Mouse (Mus musculus): Measurements from ENCODE around the gene Gm21981. TPM values are rescaled to one million over a fixed set of nuclear protein-coding genes. Genes with fewer than 3 reads are reported as not detected.
A peak's percentile ranks its signal among the peaks of the same experiment; 100 is the strongest.

Gm21981 gene
- total RNA-seq, 2 experiments from 2014 or later: 1.1 to 1.5 TPM

DNA sequence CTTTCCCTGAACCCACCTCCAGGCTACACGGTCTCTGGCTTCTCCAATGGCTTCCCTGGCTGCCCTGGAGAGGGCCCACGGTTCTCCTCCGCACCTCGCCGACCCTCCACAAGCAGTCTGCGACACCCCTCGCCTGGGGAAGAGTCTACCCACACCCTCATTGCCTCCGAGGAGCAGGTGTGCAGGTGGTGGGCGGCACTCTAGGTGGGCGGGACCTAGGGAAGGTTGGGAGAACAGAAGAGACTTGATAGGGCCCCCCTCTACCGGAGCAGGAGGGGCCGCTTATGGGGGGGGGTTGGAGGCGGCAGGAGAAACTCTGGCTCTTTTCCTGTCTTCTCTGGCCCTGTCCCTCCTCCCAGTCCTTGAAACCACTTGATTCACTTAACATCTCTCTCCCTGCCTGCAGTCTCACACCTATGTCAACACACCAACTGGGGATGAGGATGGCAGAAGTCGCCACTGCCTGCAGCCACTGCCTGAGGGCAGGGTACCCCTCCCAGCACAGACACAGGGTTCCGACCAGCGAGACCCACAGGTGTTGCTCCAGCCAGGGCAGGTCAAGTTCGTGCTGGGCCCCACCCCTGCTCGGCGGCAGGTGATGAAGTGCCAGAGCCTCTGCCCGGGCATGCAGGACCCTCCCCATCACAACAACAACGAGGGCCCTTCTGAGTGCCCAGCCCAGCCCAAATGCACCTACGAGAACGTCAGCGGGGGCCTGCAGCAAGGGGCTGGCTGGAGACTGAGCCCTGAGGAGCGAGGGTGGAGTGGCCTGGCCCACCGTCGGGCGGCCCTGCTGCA is 8.5 kb upstream of the Gm21981 start:
- DNase-seq: no peak

DNA sequence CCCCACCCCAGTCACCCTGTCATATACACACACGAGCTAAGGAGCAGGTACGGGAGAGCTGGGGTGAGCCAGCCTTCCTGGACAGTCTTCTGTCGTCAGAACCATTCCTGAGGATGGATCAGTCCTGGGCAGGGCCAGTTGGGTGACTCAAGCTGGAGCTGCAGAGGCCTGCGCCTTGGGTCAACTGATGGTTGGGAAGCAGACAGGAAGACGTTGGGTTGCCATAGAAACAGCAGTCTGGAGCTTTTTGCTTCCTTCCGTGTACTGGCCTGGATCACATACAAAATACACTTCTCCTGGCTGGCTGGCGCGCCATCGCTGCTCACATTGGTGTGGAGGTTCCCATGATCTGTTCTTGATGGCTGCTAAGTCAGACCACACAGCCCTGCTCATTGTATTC is 7.5 kb upstream of the Gm21981 start:
- no peak for DNase-seq

- no peak for DNase-seq
Measured at GRCm38 (mm10) chr17:47699055-47699454, 4.8 kb upstream of the Gm21981 start.

DNA sequence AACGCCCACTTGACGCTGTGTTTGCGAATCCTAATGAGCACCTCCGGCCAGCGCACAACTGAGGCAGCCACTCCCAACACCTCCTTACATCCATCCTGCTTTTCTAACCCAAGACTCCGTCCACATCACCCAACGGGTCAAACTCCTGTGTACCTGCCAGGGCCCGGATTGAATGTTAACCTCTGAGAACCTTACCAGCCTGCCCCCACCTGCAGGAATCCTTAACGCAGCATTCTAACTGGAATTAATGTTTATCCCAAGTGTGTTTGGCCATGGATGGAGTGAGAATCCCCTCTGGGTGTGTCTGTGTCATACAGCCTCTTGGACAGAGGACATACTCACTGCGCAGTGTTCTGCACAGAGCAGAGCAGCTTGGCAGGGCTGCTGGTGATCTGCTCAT is 3.9 kb upstream of the Gm21981 start:
- no peak for DNase-seq

- DNase-seq: no peak
Measured at GRCm38 (mm10) chr17:47695337-47695710, 1.1 kb upstream of the Gm21981 start.

- peak; percentile 99 for DNase-seq
Measured at GRCm38 (mm10) chr17:47694503-47695336, 465 bp upstream of the Gm21981 start, which contains the start of gene Prickle4. TSS of gene Prickle4 (minus strand) at chr17:47694736.

- DNase-seq: peak; percentile 12
Measured at GRCm38 (mm10) chr17:47693671-47694441, 399 bp downstream of the Gm21981 start.

DNA sequence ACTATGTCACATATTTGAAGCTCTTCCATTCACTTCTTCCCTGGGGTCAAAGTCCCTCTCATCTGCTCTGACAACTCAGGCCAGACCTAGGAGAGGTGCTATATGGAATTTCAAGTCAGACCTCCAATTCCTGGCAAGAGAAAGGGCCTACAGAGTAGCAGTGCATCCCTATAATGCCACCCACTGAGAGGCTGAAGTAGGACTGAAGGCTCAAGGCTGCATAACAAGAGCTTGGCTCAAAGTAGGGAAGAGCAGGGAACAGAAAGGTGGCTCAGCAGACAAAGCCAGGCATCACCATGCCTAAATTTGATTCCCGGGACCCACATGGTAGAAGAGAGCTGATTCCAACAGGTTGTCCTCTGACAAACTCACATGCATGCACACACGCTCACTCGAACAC is 2.6 kb downstream of the Gm21981 start:
- no peak for DNase-seq

- DNase-seq: no peak
Measured at GRCm38 (mm10) chr17:47689894-47690293, 4.4 kb downstream of the Gm21981 start.

- DNase-seq: peak; percentile 83
Measured at GRCm38 (mm10) chr17:47688608-47689575, 5.4 kb downstream of the Gm21981 start, which contains the start of gene Frs3. TSS of gene Frs3 (plus strand) at chr17:47689030.

- DNase-seq: no peak
Measured at GRCm38 (mm10) chr17:47688344-47688607, 6.0 kb downstream of the Gm21981 start, which contains the start of gene Tomm6. TSS of gene Tomm6 (minus strand) at chr17:47688386.

- DNase-seq: peak; percentile 96
Measured at GRCm38 (mm10) chr17:47687409-47688343, 6.6 kb downstream of the Gm21981 start.

DNA sequence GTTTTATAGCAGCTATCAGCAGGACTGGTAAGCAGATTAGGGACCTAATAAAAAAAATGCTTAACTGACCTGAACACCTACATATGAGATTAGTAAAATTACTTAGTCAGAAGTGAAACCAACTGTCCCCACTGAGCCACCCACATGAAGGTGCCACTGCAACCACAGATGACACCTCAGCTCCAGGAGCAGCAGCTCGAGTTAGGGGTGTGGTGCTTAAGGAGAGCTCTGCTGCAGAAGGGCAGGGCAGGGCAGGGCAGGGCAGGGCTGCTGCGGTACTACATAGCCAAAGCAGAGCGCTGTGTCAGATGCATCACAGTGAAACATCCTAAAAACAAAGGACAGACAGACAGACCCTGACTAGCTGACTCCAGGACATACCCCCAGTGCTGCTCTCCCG is 11.4 kb downstream of the Gm21981 start:
- no peak for DNase-seq

DNA sequence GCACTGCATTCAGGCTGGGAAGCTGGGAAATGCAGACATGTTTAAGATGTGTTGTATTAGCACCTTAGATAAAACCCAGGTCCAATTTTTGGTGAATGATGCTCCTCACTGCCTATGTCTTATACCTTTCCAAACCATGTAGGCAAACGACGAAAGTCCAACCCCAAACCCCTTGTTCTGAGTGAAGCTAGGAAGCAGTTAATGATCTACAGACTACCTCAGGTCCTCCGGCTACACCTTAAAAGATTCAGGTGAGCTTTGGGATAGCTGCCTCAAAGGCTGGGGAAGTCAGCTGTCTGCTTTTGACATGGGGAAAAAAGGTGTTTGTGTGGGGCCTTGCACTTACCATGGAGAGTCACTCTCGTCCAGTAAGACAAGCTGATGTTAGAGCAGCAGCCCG is 15.6 kb downstream of the Gm21981 start:
- no peak for DNase-seq

GRCm38 (mm10) chr17:47678238-47678637 is 16.0 kb downstream of the Gm21981 start:
- no peak for DNase-seq

DNA sequence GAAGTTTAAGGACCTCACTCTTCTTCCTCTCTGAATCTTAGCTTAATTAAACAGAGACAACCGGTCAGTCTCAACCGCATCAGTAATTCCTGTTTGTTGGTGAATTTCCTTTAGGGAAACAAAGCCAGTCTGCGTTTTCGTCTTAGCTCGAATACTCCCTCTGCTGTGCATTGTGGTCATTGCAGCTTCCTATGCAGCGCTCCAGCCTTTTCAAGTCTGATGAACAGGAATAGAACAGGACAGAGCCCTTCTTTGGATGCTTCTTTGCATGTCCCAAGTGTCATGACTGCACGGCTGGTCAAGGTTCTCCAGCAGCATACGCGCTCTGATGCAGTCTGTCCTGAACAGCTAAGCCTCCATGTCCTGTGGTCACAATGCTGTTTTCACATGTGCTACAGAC is 17.7 kb downstream of the Gm21981 start:
- DNase-seq: peak; percentile 82

DNA sequence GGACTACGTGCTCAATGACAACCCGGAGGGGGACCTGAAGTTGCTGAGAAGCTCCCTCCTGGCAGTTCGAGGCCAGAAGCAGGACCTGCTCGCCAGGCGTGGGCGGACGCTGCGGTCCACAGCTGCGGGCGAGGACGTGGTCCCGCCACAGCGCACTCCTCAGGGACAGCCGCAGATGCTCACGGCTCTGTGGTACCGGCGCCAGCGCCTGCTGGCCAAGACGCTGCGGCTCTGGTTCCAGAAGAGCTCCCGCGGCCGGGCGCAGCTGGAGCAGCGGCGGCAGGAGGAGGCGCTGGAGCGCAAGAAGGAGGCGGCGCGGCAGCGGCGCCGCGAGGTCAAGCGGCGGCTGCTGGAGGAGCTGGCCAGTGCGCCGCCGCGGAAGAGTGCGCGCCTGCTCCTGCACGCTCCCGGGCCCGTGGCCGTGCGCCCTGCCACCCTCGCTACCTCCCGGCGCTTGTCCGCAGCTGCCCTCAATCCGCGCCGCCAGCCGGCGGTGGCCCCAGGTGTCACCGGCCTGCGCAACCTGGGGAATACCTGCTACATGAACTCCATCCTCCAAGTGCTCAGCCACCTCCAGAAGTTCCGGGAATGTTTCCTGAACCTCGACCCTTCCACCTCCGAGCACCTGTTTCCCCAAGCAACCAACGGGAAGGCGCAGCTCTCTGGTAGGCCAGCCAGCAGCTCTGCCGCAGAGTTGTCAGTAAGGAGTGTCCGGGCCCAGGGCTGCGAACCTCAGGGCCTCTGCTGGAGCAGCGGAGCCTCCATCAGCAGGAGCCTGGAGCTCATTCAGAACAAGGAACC is 21.7 kb downstream of the Gm21981 start:
- DNase-seq: peak; percentile 83

GRCm38 (mm10) chr17:47671988-47672310 is 22.3 kb downstream of the Gm21981 start:
- DNase-seq: no peak

GRCm38 (mm10) chr17:47669166-47669565 is 25.1 kb downstream of the Gm21981 start:
- DNase-seq: no peak

DNA sequence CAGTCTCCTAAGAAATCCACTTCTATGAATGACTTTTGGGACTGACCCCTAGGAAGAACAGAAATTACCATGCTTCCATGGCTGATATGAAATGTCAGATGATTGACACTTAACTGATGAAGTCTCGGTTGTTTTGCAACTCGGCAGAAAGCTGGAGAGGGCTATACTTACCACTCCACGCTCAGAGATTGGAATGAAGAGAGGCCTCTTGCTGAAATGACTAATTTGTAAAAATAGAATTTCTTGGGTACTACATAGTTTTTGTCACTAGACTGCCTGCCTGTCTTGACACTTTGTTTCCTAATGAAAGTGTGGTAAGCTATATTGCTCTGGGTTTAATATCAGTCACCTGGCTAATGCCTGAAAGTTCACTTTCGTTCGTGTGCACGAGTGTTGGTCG is 29.8 kb downstream of the Gm21981 start:
- no peak for DNase-seq

All from adrenal gland, postnatal 10 days (tissue).